Mouse (Mus musculus) midbrain, embryonic 11.5 days (tissue): ENCODE data around the gene Prrt2. TPM values are rescaled to one million over a fixed set of nuclear protein-coding genes. Genes with fewer than 3 reads are reported as not detected.

Source experiments
- ATAC-seq: fragments of 200-750 bp; cut with Nextera tagmentation; 2 replicates; pipeline ENCODE4 v1.8.0; 2017; ENCODE audit warnings: moderate TSS enrichment, moderate library complexity; ENCODE audit not compliant: low FRiP score
- DNase-seq: peaks from one replicate; pipeline ENCODE4 v3.0.0; 2015; ENCODE audit warnings: low spot score; ENCODE audit errors: missing footprints
- H3K27ac ChIP-seq: fragments of 300-500 bp; sonication (generic); 2 replicates; pipeline ENCODE4 v1.5.1; 2014; ENCODE audit warnings: low read depth, low read length
- H3K27me3 ChIP-seq: fragments of 300-500 bp; sonication (generic); 2 replicates; pipeline ENCODE4 v1.6.1; 2014; ENCODE audit warnings: mild to moderate bottlenecking, low read length, moderate library complexity, mixed read lengths; ENCODE audit not compliant: control insufficient read depth, insufficient read depth
- H3K36me3 ChIP-seq: fragments of 300-500 bp; sonication (generic); 2 replicates; pipeline ENCODE4 v1.6.1; 2014; ENCODE audit warnings: mild to moderate bottlenecking, low read length, moderate library complexity, mixed read lengths; ENCODE audit not compliant: control insufficient read depth, insufficient read depth
- H3K4me1 ChIP-seq: fragments of 300-500 bp; sonication (generic); 2 replicates; pipeline ENCODE4 v1.6.1; 2014; ENCODE audit warnings: low read length; ENCODE audit not compliant: control insufficient read depth, insufficient read depth
- H3K4me2 ChIP-seq: fragments of 300-500 bp; sonication (generic); 2 replicates; pipeline ENCODE4 v1.6.1; 2014; ENCODE audit warnings: mild to moderate bottlenecking, moderate library complexity
- H3K4me3 ChIP-seq: fragments of 300-500 bp; sonication (generic); 2 replicates; pipeline ENCODE4 v1.5.1; 2014; ENCODE audit warnings: low read depth, low read length
- H3K9ac ChIP-seq: fragments of 300-500 bp; sonication (generic); 2 replicates; pipeline ENCODE4 v1.6.1; 2014; ENCODE audit warnings: low read length
- H3K9me3 ChIP-seq: fragments of 300-500 bp; sonication (generic); 2 replicates; pipeline ENCODE4 v1.6.1; 2016; ENCODE audit warnings: low read length; ENCODE audit not compliant: control insufficient read depth
- WGBS: fragments of 180-500 bp; shearing (Covaris S2); extraction: QIAGEN DNeasy Blood & Tissue Kit; methylation state at CpG from one replicate; pipeline ENCODE4 v1.1.7; 2014; 5-methylcytosine and 5-hydroxymethylcytosine counted together
- polyA plus RNA-seq: library from polyadenylated mRNA; unstranded; fragments of >200 nt; fragmentation: Nextera tagmentation; extraction: Ambion mirVana; gene quantifications from 2 replicates; pipeline ENCODE4 v1.2.1, GENCODE M21; 2014

Prrt2 gene
- polyA plus RNA-seq, 1 experiment from 2014 or later = 2.6 TPM

DNA sequence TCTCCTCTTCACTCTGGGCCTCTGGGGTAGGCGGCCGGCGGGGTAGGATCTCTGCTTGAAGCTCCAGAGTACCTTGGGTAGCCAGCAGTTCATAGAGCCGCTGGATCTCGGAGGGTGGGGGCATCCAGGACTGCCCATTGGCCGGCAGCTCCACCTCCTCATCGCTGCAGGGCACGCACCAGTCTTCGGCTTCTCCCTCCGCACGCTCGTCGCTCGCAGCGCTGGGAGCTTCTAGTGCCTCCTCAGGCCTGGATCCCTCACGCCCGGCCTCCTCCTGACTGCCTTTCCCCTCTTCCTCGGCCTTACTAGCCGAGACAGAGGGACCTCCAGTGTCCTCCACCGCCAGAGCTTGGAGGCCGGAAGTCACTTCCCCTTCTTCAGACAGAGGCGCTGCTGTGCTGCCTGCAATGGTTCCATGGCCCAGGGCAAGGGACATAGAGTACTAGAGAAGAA, 4.5 kb downstream of the Prrt2 start:
- peak; percentile 20 for ATAC-seq
- peak overlapping the region; percentile 80 for H3K4me3 ChIP-seq
- H3K4me1 ChIP-seq = peaks cover 31% of the 10 kb centered on the region
- 0 out of 2 replicates have a peak, but pooled peaks cover 4% of the 10 kb centered on the region for H3K36me3 ChIP-seq
- peak overlapping the region; percentile 85 for H3K9ac ChIP-seq
- peak overlapping the region; percentile 93 for H3K27ac ChIP-seq
- no peak for DNase-seq
- H3K9me3 ChIP-seq = no peaks in the 10 kb centered on the region
- H3K4me2 ChIP-seq = peak overlapping the region; percentile 94
- no peaks in the 10 kb centered on the region for H3K27me3 ChIP-seq
- 0% methylated on average over 22 of the region's 22 CpGs for WGBS

DNA sequence TGATC, 4.7 kb downstream of the Prrt2 start, which contains the start of gene Pagr1b:
Pagr1b (minus strand) TSS at position 4 of the 5 bp plus-strand sequence.
- Histone ChIP-seq H3K4me1 (peaks cover 29% of the 10 kb centered on the region), H3K9ac (peak within 1 kb of the TSS; percentile 85), H3K4me3 (peak within 1 kb of the TSS; percentile 80), H3K9me3 (no peaks in the 10 kb centered on the region), H3K36me3 (0 out of 2 replicates have a peak, but pooled peaks cover 4% of the 10 kb centered on the region), H3K4me2 (peak within 1 kb of the TSS; percentile 94), H3K27me3 (no peaks in the 10 kb centered on the region), H3K27ac (peak within 1 kb of the TSS; percentile 93)
- DNase-seq (no peak), ATAC-seq (no peak)

DNA sequence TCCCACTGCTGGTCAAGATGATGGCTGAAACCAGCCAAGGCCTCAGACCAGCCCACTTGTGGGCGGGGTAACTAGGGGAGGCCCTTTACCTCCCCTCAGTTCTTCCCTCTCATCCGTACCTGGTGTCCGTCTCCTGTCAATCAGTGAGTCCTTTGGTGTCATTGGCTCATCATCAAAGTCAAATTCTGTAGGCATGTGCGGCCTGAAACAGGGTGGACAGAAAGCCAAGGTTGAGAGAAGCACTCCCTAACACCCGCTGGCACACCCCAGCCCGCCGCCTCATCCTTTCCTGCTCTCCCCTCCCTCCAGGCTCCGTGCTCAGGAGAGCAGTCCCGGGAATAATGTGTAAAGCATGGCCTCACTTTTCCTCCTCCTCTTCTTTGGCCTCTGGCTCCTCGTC, 4.9 kb downstream of the Prrt2 start:
- peak; percentile 30 for ATAC-seq

GRCm38 (mm10) chr7:127014993-127015392, 6.0 kb downstream of the Prrt2 start:
- H3K9me3 ChIP-seq = no peaks in the 10 kb centered on the region
- DNase-seq (no peak), ATAC-seq (no peak)
- no peak overlapping the region for H3K4me2 ChIP-seq
- 97% methylated on average over 12 of the region's 12 CpGs for WGBS
- no peaks in the 10 kb centered on the region for H3K27me3 ChIP-seq
- no peak overlapping the region for H3K9ac ChIP-seq
- no peak overlapping the region for H3K4me3 ChIP-seq
- peaks cover 16% of the 10 kb centered on the region for H3K4me1 ChIP-seq
- H3K27ac ChIP-seq = no peak overlapping the region
- 0 out of 2 replicates have a peak, but pooled peaks cover 4% of the 10 kb centered on the region for H3K36me3 ChIP-seq

More for the DNA sequence above, 4.9 kb downstream of the Prrt2 start:
- peak overlapping the region; percentile 85 for H3K9ac ChIP-seq
- no peaks in the 10 kb centered on the region for H3K9me3 ChIP-seq
- 1% methylated on average over 10 of the region's 10 CpGs for WGBS
- H3K36me3 ChIP-seq = 0 out of 2 replicates have a peak, but pooled peaks cover 4% of the 10 kb centered on the region
- peaks cover 26% of the 10 kb centered on the region for H3K4me1 ChIP-seq
- no peaks in the 10 kb centered on the region for H3K27me3 ChIP-seq
- H3K27ac ChIP-seq = peak overlapping the region; percentile 93
- peak; percentile 88 for DNase-seq
- peak overlapping the region; percentile 80 for H3K4me3 ChIP-seq
- H3K4me2 ChIP-seq = peak overlapping the region; percentile 94

DNA sequence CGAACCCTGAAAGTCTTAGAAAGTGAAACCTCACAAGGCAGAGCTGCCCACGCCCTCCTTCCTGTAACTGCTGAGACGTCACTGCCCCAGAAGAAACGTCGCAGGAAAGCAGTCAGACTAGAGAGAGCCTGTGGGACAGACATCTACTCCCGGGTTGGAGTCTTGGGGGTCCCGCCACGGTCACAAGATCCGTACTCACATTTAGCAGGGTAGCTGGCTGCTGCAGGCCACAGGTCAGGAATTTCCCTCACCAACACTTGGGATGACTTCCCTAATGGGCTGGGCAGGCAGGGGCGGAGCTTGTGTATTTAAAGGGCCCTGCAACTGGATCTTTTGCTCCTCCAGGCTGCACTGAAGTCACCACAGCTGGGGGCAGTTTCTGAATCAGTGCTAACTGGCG, 6.7 kb downstream of the Prrt2 start, which contains the start of gene Mvp:
Mvp (minus strand) TSS at position 302 of the 400 bp plus-strand sequence.
- H3K4me1 ChIP-seq = peaks cover 13% of the 10 kb centered on the region
- H3K27ac ChIP-seq = no peak within 1 kb of the TSS

GRCm38 (mm10) chr7:127013385-127013784, 7.6 kb downstream of the Prrt2 start:
- Histone ChIP-seq H3K9ac (no peak overlapping the region), H3K27ac (no peak overlapping the region), H3K9me3 (no peaks in the 10 kb centered on the region), H3K4me1 (peaks cover 9% of the 10 kb centered on the region), H3K27me3 (no peaks in the 10 kb centered on the region), H3K4me2 (no peak overlapping the region), H3K4me3 (no peak overlapping the region), H3K36me3 (0 out of 2 replicates have a peak, but pooled peaks cover 4% of the 10 kb centered on the region)
- WGBS = 93% methylated on average over 6 of the region's 6 CpGs
- no peak for DNase-seq
- ATAC-seq = no peak

More for the DNA sequence above, 6.7 kb downstream of the Prrt2 start, which contains the start of gene Mvp:
- 0 out of 2 replicates have a peak, but pooled peaks cover 4% of the 10 kb centered on the region for H3K36me3 ChIP-seq
- WGBS = 74% methylated on average over 11 of the region's 11 CpGs
- peak within 1 kb of the TSS; percentile 80 for H3K4me3 ChIP-seq
- ATAC-seq (no peak), DNase-seq (no peak)
- H3K27me3 ChIP-seq = no peaks in the 10 kb centered on the region
- H3K9ac ChIP-seq = no peak within 1 kb of the TSS
- peak within 1 kb of the TSS; percentile 94 for H3K4me2 ChIP-seq
- no peaks in the 10 kb centered on the region for H3K9me3 ChIP-seq

GRCm38 (mm10) chr7:127012845-127013244, 8.2 kb downstream of the Prrt2 start:
- no peak for ATAC-seq
- Histone ChIP-seq H3K27ac (no peak overlapping the region), H3K9ac (no peak overlapping the region), H3K27me3 (no peaks in the 10 kb centered on the region), H3K36me3 (0 out of 2 replicates have a peak, but pooled peaks cover 4% of the 10 kb centered on the region), H3K4me3 (no peak overlapping the region), H3K4me2 (no peak overlapping the region), H3K4me1 (peaks cover 9% of the 10 kb centered on the region), H3K9me3 (no peaks in the 10 kb centered on the region)
- no peak for DNase-seq
- WGBS = 97% methylated on average over 10 of the region's 10 CpGs

- Histone ChIP-seq H3K4me3 (no peak overlapping the region), H3K4me1 (peaks cover 9% of the 10 kb centered on the region), H3K36me3 (0 out of 2 replicates have a peak, but pooled peaks cover 4% of the 10 kb centered on the region), H3K9me3 (no peaks in the 10 kb centered on the region), H3K9ac (no peak overlapping the region), H3K4me2 (no peak overlapping the region), H3K27ac (no peak overlapping the region), H3K27me3 (no peaks in the 10 kb centered on the region)
- no peak for ATAC-seq
- DNase-seq = no peak
- WGBS = 88% methylated on average over 6 of the region's 6 CpGs
These were observed 8.6 kb downstream of the Prrt2 start for GRCm38 (mm10) chr7:127012374-127012773.

DNA sequence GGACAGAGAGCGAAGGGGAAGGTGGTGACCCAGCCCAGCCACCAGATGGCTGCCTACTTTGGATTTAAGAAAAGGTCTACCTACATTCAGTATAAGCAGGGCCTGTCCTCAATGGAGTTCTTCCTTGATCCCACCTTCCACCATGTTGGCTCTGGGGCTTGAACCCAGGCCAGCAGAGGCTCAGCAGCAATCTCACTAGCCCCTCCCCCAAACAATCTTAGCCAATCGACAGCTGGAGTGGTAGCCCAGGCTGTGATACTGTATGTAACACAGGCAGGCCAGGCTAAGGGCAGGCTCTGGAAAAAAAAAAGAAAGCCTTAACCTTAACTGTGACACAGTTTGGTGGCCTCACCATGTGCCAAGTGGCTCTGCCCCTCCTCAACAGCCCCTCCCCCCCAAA, 9.3 kb downstream of the Prrt2 start:
- Histone ChIP-seq H3K36me3 (0 out of 2 replicates have a peak, but pooled peaks cover 4% of the 10 kb centered on the region), H3K27ac (no peak overlapping the region), H3K27me3 (no peaks in the 10 kb centered on the region), H3K4me3 (no peak overlapping the region), H3K9me3 (no peaks in the 10 kb centered on the region), H3K9ac (no peak overlapping the region), H3K4me2 (no peak overlapping the region), H3K4me1 (peaks cover 9% of the 10 kb centered on the region)
- 73% methylated on average over 2 of the region's 2 CpGs for WGBS
- ATAC-seq (no peak), DNase-seq (no peak)
